Mouse (Mus musculus) spleen, adult 2 months (tissue): ENCODE data around the gene Tnrc6b.

Experiments used
- CTCF ChIP-seq: fragments of 200-500 bp; IDR thresholded peaks from 2 replicates; pipeline ENCODE4 v1.5.1; 2011; ENCODE audit warnings: mild to moderate bottlenecking, inconsistent platforms; ENCODE audit not compliant: insufficient read depth, insufficient read length, insufficient replicate concordance; ENCODE audit errors: extremely low read depth
- POLR2A ChIP-seq: fragments of 200-500 bp; IDR thresholded peaks from 2 replicates; pipeline ENCODE4 v1.6.1; 2011; ENCODE audit warnings: low read depth, low read length, inconsistent platforms

GRCm38 (mm10) chr15:80736553-80736952, 25.4 kb downstream of the Tnrc6b start:
- peak; percentile 10; the same call in 1 of the 2 replicates for TF ChIP-seq CTCF
- no peak for TF ChIP-seq POLR2A
